Mouse (Mus musculus) ES-Bruce4 (cell line): Measurements from ENCODE around the gene Trmt61a.
A peak's percentile ranks its signal among the peaks of the same experiment; 100 is the strongest.

Source experiments
- CTCF ChIP-seq: IDR thresholded peaks from one replicate; pipeline ENCODE4 v1.8.1; 2011; ENCODE audit warnings: low read depth, low read length
- POLR2A ChIP-seq: IDR thresholded peaks from one replicate; pipeline ENCODE4 v1.8.1; 2011; ENCODE audit warnings: low read length; ENCODE audit not compliant: insufficient read depth

- TF ChIP-seq POLR2A (no peak), CTCF (peak; percentile 89)
Measured at GRCm38 (mm10) chr12:111648061-111648645, 29.8 kb upstream of the Trmt61a start.
